Mouse (Mus musculus) heart, embryonic 10.5 days (tissue): ENCODE results near the gene Rbpjl. TPM values are rescaled to one million over a fixed set of nuclear protein-coding genes. Genes with fewer than 3 reads are reported as not detected.

Experiments
- DNase-seq: peaks from one replicate; pipeline ENCODE4 v3.0.0-alpha.2; 2017; ENCODE audit warnings: low spot score
- H3K27ac ChIP-seq: fragments of 300-500 bp; sonication (generic); 2 replicates; pipeline ENCODE4 v1.5.1; 2016; ENCODE audit warnings: mild to moderate bottlenecking
- H3K27me3 ChIP-seq: fragments of 300-500 bp; sonication (generic); 2 replicates; pipeline ENCODE4 v1.6.1; 2016; ENCODE audit warnings: mild to moderate bottlenecking; ENCODE audit not compliant: poor library complexity, insufficient read depth, severe bottlenecking
- H3K36me3 ChIP-seq: fragments of 300-500 bp; sonication (generic); 2 replicates; pipeline ENCODE4 v1.6.1; 2016; ENCODE audit warnings: mild to moderate bottlenecking, moderate library complexity
- H3K4me1 ChIP-seq: fragments of 300-500 bp; sonication (generic); 2 replicates; pipeline ENCODE4 v1.6.1; 2016; ENCODE audit warnings: mild to moderate bottlenecking
- H3K4me3 ChIP-seq: fragments of 300-500 bp; sonication (generic); 2 replicates; pipeline ENCODE4 v1.5.1; 2016; ENCODE audit warnings: mild to moderate bottlenecking, moderate library complexity
- H3K9me3 ChIP-seq: fragments of 300-500 bp; sonication (generic); 2 replicates; pipeline ENCODE4 v1.6.1; 2016; ENCODE audit warnings: mild to moderate bottlenecking, moderate library complexity
- WGBS: fragments of 180-500 bp; shearing (Covaris S2); methylation state at CpG from one replicate; pipeline ENCODE4 v1.1.7; 2016; 5-methylcytosine and 5-hydroxymethylcytosine counted together
- polyA plus RNA-seq: library from polyadenylated mRNA; unstranded; fragments of >200 nt; fragmentation: Nextera tagmentation; extraction: Ambion mirVana; gene quantifications from 2 replicates; pipeline ENCODE4 v1.2.1, GENCODE M21; 2016

The Rbpjl gene
- polyA plus RNA-seq, 1 experiment from 2014 or later: 0.08 TPM

DNA sequence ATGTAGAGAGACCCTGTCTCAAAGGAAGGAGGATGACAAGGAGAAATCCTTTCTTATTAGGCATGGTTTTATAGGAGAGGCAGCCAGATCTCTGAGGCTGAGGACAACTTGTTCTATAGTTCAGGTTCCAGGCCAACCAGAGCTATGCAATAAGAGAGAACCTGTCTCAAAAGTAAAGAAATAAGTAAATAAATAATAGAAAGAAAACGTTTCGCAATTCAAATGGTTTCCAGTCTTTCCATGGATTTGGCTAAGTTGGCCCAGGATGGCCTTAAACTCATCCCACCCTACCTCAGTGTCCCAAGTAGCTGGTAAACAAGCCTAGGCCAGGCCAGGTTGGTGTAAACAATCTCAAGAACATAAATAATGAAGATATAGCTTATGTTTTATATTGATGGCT, 41.8 kb downstream of the Rbpjl start:
- H3K4me3 ChIP-seq: no peak overlapping the region
- no peaks in the 10 kb centered on the region for H3K9me3 ChIP-seq

DNA sequence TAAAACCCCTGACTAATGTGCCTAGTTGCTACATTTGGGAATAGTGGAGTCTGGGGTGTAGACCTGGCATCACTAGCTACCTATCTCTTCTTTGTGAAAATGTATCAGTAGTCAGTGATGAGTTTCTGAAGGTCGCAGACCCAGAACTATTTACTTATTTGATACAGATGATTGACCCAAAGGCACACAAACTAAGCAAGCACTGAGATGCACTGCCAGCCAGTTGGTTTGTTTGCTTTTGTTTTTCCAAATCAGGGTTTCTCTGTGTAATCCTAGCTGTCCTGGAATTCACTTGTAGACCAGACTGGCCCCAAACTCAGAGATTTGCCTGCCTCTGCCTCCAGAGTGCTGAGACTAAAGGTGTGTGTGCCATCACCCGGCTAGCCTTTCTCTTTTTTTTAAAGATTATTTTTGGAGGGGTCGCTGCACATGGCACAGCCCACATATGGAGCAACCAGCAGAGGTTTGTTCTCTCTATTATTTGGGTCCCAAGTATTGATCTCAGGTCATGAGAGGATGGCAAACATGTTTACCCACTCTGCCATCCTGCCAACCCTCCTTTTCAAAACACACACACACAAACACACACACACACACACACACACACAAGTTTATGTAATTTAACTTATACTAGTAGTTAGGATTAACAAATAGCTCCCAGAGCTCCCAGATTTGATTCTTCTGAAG, 42.6 kb downstream of the Rbpjl start:
- no peak overlapping the region for H3K27ac ChIP-seq
- WGBS: 74% methylated on average over 3 of the region's 3 CpGs
- no peaks in the 10 kb centered on the region for H3K36me3 ChIP-seq
- no peak for DNase-seq
- H3K9me3 ChIP-seq: no peaks in the 10 kb centered on the region
- H3K4me3 ChIP-seq: no peak overlapping the region
- peaks cover 11% of the 10 kb centered on the region; the same call in 1 of the 2 replicates for H3K27me3 ChIP-seq
- peaks cover 36% of the 10 kb centered on the region for H3K4me1 ChIP-seq

More for the DNA sequence above, 41.8 kb downstream of the Rbpjl start:
- H3K27ac ChIP-seq: no peak overlapping the region
- no peak for DNase-seq
- H3K36me3 ChIP-seq: no peaks in the 10 kb centered on the region
- 71% methylated on average over 2 of the region's 2 CpGs for WGBS
- peaks cover 38% of the 10 kb centered on the region for H3K4me1 ChIP-seq
- peaks cover 16% of the 10 kb centered on the region; the same call in 1 of the 2 replicates for H3K27me3 ChIP-seq

DNA sequence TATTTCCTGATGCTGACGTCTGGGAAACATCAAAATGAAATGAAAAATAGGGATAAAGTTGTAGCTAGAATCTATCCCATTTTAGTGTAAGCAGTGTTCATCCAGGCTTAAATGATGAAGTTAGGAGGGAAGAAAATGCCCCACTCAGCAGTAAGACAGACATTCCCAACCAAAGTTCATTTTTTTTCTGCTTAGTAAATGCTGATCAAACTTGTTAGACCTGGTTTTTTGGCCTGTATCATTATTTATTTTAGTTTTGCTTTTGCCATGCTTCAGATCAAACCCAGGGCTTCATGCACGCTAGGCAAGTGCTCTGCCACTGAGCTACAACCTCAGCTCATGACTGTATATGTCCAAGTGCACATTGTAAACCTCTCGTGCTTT, 43.1 kb downstream of the Rbpjl start:
- Histone ChIP-seq H3K4me3 (no peak overlapping the region), H3K27ac (no peak overlapping the region), H3K36me3 (no peaks in the 10 kb centered on the region), H3K9me3 (no peaks in the 10 kb centered on the region), H3K27me3 (peaks cover 6% of the 10 kb centered on the region; the same call in 1 of the 2 replicates), H3K4me1 (peaks cover 35% of the 10 kb centered on the region)
- no peak for DNase-seq
- 77% methylated on average over 3 of the region's 3 CpGs for WGBS

DNA sequence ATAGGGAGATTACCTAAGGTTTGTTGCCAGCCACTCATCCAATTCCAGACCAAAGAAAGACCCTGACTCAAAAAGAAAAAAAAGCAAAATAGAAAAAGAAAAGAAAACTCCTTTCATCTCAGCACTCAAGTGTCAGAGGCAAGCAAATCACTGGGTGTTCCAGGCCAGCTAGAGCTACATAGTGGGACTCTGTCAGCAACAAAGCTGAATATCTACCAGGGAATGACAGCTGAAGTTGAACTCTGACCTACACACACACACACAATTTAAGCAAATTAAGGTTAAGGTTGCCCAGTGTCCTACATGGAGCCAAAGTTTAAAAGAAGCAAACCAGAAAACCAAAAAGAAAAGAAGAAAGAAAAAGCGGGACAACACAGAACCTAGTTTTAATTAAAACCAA, 45.2 kb downstream of the Rbpjl start:
- H3K27ac ChIP-seq: no peak overlapping the region
- H3K9me3 ChIP-seq: no peaks in the 10 kb centered on the region
- no peaks in the 10 kb centered on the region for H3K27me3 ChIP-seq
- 84% methylated on average over 1 of the region's 1 CpGs for WGBS
- H3K36me3 ChIP-seq: no peaks in the 10 kb centered on the region
- no peak overlapping the region for H3K4me3 ChIP-seq
- DNase-seq: no peak
- H3K4me1 ChIP-seq: peaks cover 35% of the 10 kb centered on the region

DNA sequence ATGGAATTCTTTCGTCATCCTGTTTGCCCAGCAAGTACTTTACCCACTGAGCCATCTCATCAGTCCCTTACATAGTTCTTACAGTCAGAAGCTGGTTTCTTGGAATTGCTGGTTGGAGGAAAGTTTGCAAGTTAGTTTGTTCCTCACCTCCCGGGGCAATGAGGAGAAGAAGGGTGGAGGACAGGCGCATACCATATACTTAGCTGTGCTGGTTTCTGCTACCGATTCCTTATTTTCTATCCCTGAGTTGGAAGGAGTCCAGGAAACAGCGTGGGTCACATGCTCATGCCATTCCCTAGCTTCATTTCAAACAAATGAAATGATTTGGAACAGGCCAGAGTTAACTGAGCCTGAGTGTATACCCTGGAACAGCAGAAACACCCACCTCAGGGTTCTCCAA, 46.0 kb downstream of the Rbpjl start:
- Histone ChIP-seq H3K9me3 (no peaks in the 10 kb centered on the region), H3K4me1 (peaks cover 32% of the 10 kb centered on the region), H3K36me3 (no peaks in the 10 kb centered on the region), H3K27ac (0 out of 2 replicates have a peak overlapping the region, but pooled peaks have one; percentile 52), H3K27me3 (no peaks in the 10 kb centered on the region), H3K4me3 (no peak overlapping the region)
- WGBS: 73% methylated on average over 5 of the region's 5 CpGs
- no peak for DNase-seq

DNA sequence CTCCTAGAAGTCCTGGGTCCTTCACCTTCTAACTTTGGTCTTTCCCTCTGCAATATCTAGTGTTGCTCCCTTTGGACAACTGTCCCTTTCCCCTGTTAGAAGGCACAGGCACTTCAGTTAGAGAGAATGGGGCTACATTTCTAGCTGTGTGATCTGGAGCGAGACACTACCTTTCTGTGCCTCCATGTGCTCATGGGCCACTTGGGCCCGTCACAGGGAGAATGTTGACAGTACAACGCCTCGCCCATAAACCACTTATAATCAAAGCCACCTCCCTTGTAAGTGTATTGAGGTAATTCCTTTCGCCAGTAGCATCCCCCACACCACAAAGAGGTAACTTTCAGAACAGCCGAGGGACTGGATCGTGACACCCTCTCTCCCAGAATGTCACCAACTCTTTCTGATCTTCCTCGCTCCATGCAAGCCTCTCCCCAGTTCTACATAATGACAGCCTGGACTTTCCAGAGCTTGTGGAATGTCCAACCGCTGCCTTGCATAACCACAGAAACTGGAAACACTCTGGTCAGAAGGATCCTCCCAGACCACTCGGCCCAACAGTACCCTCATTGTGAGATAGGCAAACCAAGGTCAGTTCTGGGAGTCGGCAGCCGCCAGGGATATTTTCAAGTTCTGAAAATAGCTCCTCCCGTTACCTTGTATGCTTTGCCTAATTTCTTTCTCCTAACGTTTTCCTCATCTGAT, 46.6 kb downstream of the Rbpjl start:
- peaks cover 35% of the 10 kb centered on the region for H3K4me1 ChIP-seq
- no peak overlapping the region; the same call in 1 of the 2 replicates for H3K4me3 ChIP-seq
- 0 out of 2 replicates have a peak overlapping the region, but pooled peaks have one; percentile 52 for H3K27ac ChIP-seq
- H3K9me3 ChIP-seq: no peaks in the 10 kb centered on the region
- no peaks in the 10 kb centered on the region for H3K36me3 ChIP-seq
- WGBS: 63% methylated on average over 14 of the region's 14 CpGs
- no peak for DNase-seq
- H3K27me3 ChIP-seq: no peaks in the 10 kb centered on the region

DNA sequence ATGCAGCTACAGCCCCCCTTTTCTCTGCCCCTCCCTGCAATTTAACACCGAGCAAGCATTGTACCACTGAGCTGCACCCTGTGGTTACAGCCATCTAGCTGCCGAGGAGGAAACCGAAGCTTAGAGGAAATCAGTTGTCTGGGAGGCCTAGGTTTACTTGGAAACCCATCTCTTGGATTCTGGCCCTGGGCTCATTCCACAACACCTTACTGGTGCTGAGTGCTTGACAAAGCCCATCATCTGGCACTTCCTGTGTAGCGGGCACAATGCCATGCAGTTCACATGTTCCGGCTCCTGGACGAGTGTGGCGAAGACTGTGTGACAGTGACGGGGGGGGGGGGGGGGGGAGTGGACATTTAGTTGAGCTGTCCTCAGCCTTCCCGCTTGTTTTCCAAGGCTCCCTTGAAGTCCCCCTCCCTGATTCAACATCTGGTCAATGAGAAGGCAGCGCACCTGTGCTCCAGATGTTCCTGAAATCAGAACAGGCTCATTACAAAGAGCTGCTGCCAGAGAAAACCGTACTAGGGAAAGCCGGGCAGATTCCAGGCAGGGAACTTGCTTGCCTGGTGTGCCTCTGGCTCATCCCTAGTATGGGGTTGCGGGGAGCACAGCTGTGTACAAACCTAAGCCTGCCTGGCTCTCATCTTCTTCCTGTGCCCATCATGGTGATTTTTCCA, 49.2 kb downstream of the Rbpjl start:
- peak overlapping the region; percentile 10; the same call in 1 of the 2 replicates for H3K27ac ChIP-seq
- peak overlapping the region; percentile 1; the same call in 1 of the 2 replicates for H3K4me3 ChIP-seq
- WGBS: 42% methylated on average over 13 of the region's 13 CpGs
- no peak for DNase-seq
- no peaks in the 10 kb centered on the region for H3K27me3 ChIP-seq
- no peaks in the 10 kb centered on the region for H3K36me3 ChIP-seq
- H3K4me1 ChIP-seq: peaks cover 61% of the 10 kb centered on the region
- no peaks in the 10 kb centered on the region for H3K9me3 ChIP-seq

DNA sequence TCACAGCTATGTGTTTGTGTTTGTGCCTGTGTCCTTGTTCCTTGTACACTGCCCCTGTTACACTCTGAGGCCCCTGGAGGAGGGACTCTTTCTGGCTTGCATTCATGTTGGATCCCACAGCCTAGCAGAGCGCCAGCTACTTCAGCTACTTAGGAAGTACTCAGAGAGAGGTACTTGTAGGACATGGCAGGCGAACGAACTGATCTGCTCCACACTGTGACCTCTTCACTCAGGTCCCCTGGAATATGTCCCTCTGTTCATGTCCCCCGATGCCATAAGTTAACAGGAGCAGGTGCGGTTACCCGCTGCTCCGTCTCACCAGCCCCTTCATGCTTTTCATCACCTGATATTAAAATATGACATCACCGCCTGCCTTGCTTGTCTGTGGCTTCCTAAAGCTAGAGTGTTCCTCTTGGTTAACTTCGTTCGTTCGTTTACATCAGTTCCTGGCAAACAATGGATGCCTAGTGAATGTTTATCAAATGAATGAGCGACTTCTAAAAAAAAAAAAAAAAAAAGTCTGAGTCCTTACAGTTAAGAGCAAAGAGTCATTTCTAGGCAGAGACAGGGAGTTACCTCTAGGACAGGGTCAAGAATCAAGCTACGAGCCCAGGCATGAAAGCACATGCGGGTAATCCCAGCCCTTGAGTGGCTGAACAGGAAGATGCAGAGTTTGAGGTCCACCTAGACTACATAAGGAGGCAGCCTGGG, 50.3 kb downstream of the Rbpjl start:
- H3K36me3 ChIP-seq: no peaks in the 10 kb centered on the region
- peak overlapping the region; percentile 56; the same call in 1 of the 2 replicates for H3K27ac ChIP-seq
- H3K27me3 ChIP-seq: no peaks in the 10 kb centered on the region
- DNase-seq: no peak
- peaks cover 63% of the 10 kb centered on the region for H3K4me1 ChIP-seq
- H3K4me3 ChIP-seq: no peak overlapping the region
- 54% methylated on average over 14 of the region's 14 CpGs for whole genome bisulfite sequencing
- H3K9me3 ChIP-seq: no peaks in the 10 kb centered on the region

DNA sequence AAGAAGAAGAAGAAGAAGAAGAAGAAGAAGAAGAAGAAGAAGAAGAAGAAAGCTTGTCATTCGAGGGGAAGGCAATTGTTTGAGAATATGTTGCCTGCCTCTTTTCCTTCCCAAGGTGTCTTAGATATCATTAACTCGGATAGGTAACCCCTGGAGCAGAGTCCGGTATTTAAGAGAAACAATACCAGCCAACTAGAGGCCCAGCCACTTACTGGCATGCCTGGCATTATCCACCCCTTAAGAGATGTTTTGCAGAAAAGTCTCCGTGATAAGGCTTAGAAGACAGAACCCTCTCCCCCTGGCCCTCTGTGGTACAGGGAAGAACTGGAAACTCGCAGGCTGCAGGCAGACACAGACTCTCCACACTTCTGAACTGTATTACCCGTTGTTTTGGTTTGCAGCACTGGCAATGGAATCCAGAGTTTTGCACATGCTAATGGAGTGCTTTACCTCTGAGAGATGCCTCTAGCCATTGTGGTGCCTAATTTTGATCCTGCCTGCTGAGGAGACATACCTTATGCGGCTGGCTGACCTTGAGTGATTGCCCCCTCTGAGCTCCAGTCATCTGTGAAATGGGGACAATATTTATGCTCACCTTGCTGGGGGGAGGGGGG, 51.1 kb downstream of the Rbpjl start:
- 61% methylated on average over 7 of the region's 7 CpGs for WGBS
- no peaks in the 10 kb centered on the region for H3K36me3 ChIP-seq
- H3K27me3 ChIP-seq: no peaks in the 10 kb centered on the region
- no peak overlapping the region for H3K4me3 ChIP-seq
- H3K9me3 ChIP-seq: no peaks in the 10 kb centered on the region
- no peak overlapping the region for H3K27ac ChIP-seq
- H3K4me1 ChIP-seq: peaks cover 60% of the 10 kb centered on the region
- DNase-seq: no peak

DNA sequence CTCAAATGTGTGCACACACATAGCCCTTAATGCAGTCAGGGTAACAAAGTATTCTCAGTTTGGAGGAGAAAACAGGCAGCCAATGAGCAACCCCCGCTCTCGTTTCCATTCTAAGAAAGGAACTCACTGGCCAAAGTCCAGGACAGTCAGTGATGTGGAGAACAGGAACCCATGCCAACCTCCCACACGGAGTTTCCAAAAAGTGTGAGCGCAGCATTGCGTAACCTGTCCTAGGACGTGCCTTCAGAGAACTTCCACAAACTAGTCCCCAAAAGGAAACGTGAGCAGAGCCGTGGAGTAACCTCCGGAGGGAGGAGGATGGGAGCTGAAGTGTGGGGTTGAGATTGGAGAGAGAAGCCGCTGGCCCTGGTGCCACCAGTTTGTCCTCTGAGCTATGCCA, 51.9 kb downstream of the Rbpjl start:
- Histone ChIP-seq H3K36me3 (no peaks in the 10 kb centered on the region), H3K27me3 (no peaks in the 10 kb centered on the region), H3K4me1 (peaks cover 51% of the 10 kb centered on the region), H3K27ac (no peak overlapping the region; the same call in 1 of the 2 replicates), H3K4me3 (no peak overlapping the region), H3K9me3 (no peaks in the 10 kb centered on the region)
- DNase-seq: no peak
- 63% methylated on average over 10 of the region's 10 CpGs for WGBS

DNA sequence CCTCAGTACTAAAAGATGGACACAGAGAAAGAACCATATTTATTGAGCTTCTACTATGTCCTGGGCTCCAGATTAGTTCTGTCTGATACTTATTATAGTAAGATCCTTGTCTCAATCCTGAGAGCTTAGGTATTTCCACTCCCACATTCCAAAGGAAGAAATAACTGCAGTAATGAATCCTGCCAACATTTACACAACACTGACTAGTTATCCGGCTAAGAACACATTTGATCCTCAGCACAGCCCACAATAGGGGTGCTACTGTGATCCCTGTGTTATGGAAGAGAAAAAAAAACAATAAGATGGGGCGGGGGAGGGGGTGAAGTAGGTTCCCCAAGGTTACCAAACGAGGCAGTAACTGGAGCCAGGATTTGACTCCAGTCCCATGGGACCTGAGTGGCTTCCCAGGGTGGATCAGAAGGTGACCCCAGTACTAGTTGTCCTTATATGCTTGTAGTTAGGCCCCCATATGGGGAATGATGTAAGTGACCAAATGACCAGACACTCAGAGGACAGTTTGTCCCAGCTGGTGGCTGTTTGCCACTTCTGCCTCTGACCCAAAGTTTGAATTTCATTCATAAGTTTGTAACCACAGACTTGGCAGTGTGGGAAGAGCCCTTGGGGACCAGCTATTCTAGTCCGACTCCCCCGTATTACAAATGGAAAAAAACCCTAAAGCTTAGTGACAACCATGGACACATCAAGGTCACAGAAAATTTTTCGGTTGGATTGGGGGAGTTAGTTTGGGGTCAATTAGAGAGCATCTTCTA, 52.7 kb downstream of the Rbpjl start:
- no peaks in the 10 kb centered on the region for H3K36me3 ChIP-seq
- H3K4me1 ChIP-seq: peaks cover 50% of the 10 kb centered on the region
- DNase-seq: no peak
- H3K27ac ChIP-seq: no peak overlapping the region
- no peaks in the 10 kb centered on the region for H3K27me3 ChIP-seq
- no peaks in the 10 kb centered on the region for H3K9me3 ChIP-seq
- WGBS: 69% methylated on average over 6 of the region's 6 CpGs
- no peak overlapping the region for H3K4me3 ChIP-seq

DNA sequence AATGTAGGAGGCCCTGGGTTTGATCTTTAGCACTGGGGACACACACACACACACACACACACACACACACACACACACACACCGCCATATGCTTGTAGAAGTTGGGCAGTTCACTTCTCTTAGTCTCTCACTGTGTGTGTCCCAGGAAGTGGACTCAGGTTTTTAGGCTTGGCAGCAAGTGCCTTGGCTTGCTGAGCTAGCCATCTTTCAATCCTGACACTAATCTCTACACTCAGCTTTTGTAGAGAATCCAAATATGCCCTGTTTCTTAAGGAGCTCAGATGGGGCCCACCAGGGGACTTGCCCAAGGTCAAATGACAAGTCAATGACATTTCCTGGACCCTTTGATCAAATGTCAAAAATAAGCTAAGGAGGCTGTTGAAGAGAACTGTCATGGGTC, 53.5 kb downstream of the Rbpjl start:
- peaks cover 49% of the 10 kb centered on the region for H3K4me1 ChIP-seq
- 94% methylated on average over 1 of the region's 1 CpGs for WGBS
- no peaks in the 10 kb centered on the region for H3K36me3 ChIP-seq
- no peak for DNase-seq
- no peaks in the 10 kb centered on the region for H3K9me3 ChIP-seq
- no peaks in the 10 kb centered on the region for H3K27me3 ChIP-seq
- no peak overlapping the region for H3K4me3 ChIP-seq
- peak overlapping the region; percentile 75 for H3K27ac ChIP-seq
